Mouse (Mus musculus): ENCODE measurements at regions not wholly inside any gene's neighbourhood (a gene's known extent, or its start where the extent isn't known, plus 50 kb on each side); places are given as distances from the start of the nearest gene placed in this dataset.

DNA sequence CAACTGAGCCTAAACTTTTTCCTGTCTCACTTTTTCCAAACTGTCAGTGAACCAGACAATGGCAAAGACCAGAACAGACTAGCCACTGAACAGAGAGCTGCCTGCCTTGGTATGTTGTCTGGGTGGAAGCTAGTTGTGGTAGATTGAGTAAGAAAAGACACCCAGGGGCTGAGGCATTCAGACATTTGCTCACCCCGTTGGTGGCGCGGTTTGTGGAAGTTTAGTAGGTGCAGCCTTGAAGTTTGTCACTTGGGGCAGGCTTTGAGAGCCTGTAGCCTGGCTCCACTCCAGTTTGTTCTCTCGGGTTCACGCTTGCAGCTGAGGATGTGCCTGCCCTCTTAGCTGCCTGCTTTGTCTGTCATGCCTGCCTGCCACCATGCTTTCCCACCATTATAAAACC is 64.2 kb upstream of the Rad23b start:
- TF ChIP-seq CTCF (IDR thresholded peaks at IDR 0.05; ENCODE audit: extremely low read depth, insufficient read length, insufficient replicate concordance, low read depth, low read length) (no peak), POLR2A (IDR thresholded peaks at IDR 0.05; ENCODE audit: low read depth, low read length) (no peak)

Data from small intestine, adult 2 months (tissue).